Mouse (Mus musculus) embryonic fibroblast, embryonic 13.5 days (primary cell): Measurements from ENCODE around the gene Syce3.

ENCODE experiments used
- CTCF ChIP-seq: IDR thresholded peaks from 2 replicates; pipeline ENCODE4 v1.5.1; 2011; ENCODE audit warnings: mild to moderate bottlenecking, control low read depth, low read length, moderate library complexity, borderline replicate concordance; ENCODE audit not compliant: insufficient read depth
- POLR2A ChIP-seq: IDR thresholded peaks from 2 replicates; pipeline ENCODE4 v1.6.1; 2011; ENCODE audit warnings: low read depth, mild to moderate bottlenecking, control low read depth, low read length, moderate library complexity

DNA sequence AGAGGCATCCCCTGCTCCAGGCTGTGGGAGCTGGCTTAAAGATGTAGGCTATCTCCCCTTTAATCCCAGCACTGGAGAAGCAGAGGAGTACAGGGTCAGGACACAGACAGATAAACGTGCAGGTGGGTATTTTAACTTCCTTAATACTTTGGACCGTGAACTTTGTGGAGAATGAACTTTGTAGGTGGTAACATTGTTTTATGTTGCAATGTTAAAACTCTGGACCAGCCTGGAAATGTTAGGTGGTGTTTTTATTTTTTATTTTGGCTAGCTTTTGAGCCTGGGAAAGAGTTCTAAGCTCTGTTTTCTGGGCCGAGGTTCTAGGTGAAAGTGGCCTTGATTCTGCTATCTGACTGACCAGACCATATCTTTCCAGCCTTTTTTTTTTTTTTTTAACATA, 21.0 kb upstream of the Syce3 start:
- TF ChIP-seq CTCF = no peak
- TF ChIP-seq POLR2A = no peak
